ENCODE assay signal across 13 mouse cellular contexts in genomic region chr17:80721670-80722069, GRCm38 (mm10). TPM values are rescaled to one million over a fixed set of nuclear protein-coding genes. Genes with fewer than 3 reads are reported as not detected.
A peak's percentile ranks its signal among the peaks of the same experiment; 100 is the strongest.
DNase-seq lines count a peak whose midpoint lies in the region; ATAC-seq and TF ChIP-seq lines count a peak whose summit lies in the region.
"Had no signal": no experiment of that assay in that cellular context is flagged by ENCODE, and none has a peak within 500 bp of the region (broad histone marks: within the 10 kb centered on the region; RNA-seq: fewer than 3 reads in every experiment).

No protein-coding gene starts in this region.

- peak overlapping the region; percentile 8; the same call in 1 of the 2 replicates for H3K4me3 ChIP-seq in gastrocnemius, adult 2 months
- no peak overlapping the region for H3K4me3 ChIP-seq in midbrain, embryonic 12.5 days
- no peak overlapping the region for H3K4me3 ChIP-seq in midbrain, embryonic 10.5 days
- H3K4me3 ChIP-seq in forebrain, postnatal 0 days (ENCODE audit: low read depth, low read length): no peak overlapping the region
- H3K4me3 ChIP-seq in midbrain, embryonic 13.5 days (replicated peaks): no peak overlapping the region
- H3K4me3 ChIP-seq: neural tube, embryonic 13.5 days had no signal

- H3K27me3 ChIP-seq in midbrain, embryonic 12.5 days: no peaks in the 10 kb centered on the region
- no peaks in the 10 kb centered on the region for H3K27me3 ChIP-seq in midbrain, embryonic 10.5 days (ENCODE audit: low read depth, poor library complexity, severe bottlenecking)
- no peaks in the 10 kb centered on the region for H3K27me3 ChIP-seq in forebrain, postnatal 0 days (ENCODE audit: insufficient read depth, low read length)
- no peaks in the 10 kb centered on the region for H3K27me3 ChIP-seq in midbrain, embryonic 13.5 days
- H3K27me3 ChIP-seq: neural tube, embryonic 13.5 days had no signal

- peaks cover 5% of the 10 kb centered on the region; the same call in 1 of the 2 replicates for H3K36me3 ChIP-seq in midbrain, embryonic 12.5 days
- H3K36me3 ChIP-seq in midbrain, embryonic 10.5 days: peaks cover 9% of the 10 kb centered on the region; the same call in 1 of the 2 replicates
- no peaks in the 10 kb centered on the region for H3K36me3 ChIP-seq in forebrain, postnatal 0 days (ENCODE audit: insufficient read depth)
- H3K36me3 ChIP-seq in midbrain, embryonic 13.5 days: no peaks in the 10 kb centered on the region
- H3K36me3 ChIP-seq: neural tube, embryonic 13.5 days had no signal

- intact Hi-C loops in gastrocnemius, adult 2 months (cut with DNase I): no loop called here

- no peak overlapping the region for H3K9ac ChIP-seq in midbrain, embryonic 12.5 days (replicated peaks)
- no peak overlapping the region for H3K9ac ChIP-seq in forebrain, postnatal 0 days
- H3K9ac ChIP-seq in midbrain, embryonic 13.5 days (replicated peaks): no peak overlapping the region
- H3K9ac ChIP-seq: neural tube, embryonic 13.5 days had no signal

- no peaks in the 10 kb centered on the region for H3K9me3 ChIP-seq in midbrain, embryonic 12.5 days
- H3K9me3 ChIP-seq in midbrain, embryonic 10.5 days (replicated peaks): no peaks in the 10 kb centered on the region
- H3K9me3 ChIP-seq in forebrain, postnatal 0 days (ENCODE audit: low read length): no peaks in the 10 kb centered on the region
- H3K9me3 ChIP-seq in midbrain, embryonic 13.5 days: no peaks in the 10 kb centered on the region
- H3K9me3 ChIP-seq: neural tube, embryonic 13.5 days had no signal

- H3K4me1 ChIP-seq in midbrain, embryonic 12.5 days: peaks cover 35% of the 10 kb centered on the region
- peaks cover 28% of the 10 kb centered on the region for H3K4me1 ChIP-seq in midbrain, embryonic 10.5 days
- H3K4me1 ChIP-seq in forebrain, postnatal 0 days (ENCODE audit: insufficient read depth): peaks cover 27% of the 10 kb centered on the region
- H3K4me1 ChIP-seq in midbrain, embryonic 13.5 days (replicated peaks): peaks cover 53% of the 10 kb centered on the region

- peak; percentile 55; the same call in 1 of the 2 replicates for ATAC-seq in midbrain, embryonic 12.5 days (ENCODE audit: low FRiP score, low read depth)
- ATAC-seq in forebrain, postnatal 0 days: peak; percentile 59; the same call in 1 of the 2 replicates
- peak; percentile 84 for ATAC-seq in midbrain, embryonic 13.5 days
- ATAC-seq in activated CD4-positive, CD25-positive, alpha-beta regulatory T cell, adult 4 months: no peak

- WGBS in midbrain, embryonic 12.5 days: 61% methylated on average over 7 of the region's 7 CpGs
- WGBS in midbrain, embryonic 10.5 days: 77% methylated on average over 7 of the region's 7 CpGs
- WGBS in forebrain, postnatal 0 days: 71% methylated on average over 7 of the region's 7 CpGs
- WGBS in midbrain, embryonic 13.5 days: 59% methylated on average over 7 of the region's 7 CpGs

- H3K27ac ChIP-seq in gastrocnemius, adult 2 months: 0 out of 2 replicates have a peak overlapping the region, but pooled peaks have one; percentile 16
- no peak overlapping the region for H3K27ac ChIP-seq in midbrain, embryonic 12.5 days (replicated peaks)
- H3K27ac ChIP-seq in midbrain, embryonic 10.5 days (replicated peaks): no peak overlapping the region
- no peak overlapping the region for H3K27ac ChIP-seq in forebrain, postnatal 0 days (ENCODE audit: low read depth, low read length)
- peak overlapping the region; percentile 45; the same call in 1 of the 2 replicates for H3K27ac ChIP-seq in midbrain, embryonic 13.5 days
- H3K27ac ChIP-seq: neural tube, embryonic 13.5 days had no signal

- no peak overlapping the region for H3K4me2 ChIP-seq in midbrain, embryonic 12.5 days (replicated peaks)
- H3K4me2 ChIP-seq in forebrain, postnatal 0 days (ENCODE audit: low read depth): no peak overlapping the region
- H3K4me2 ChIP-seq in midbrain, embryonic 13.5 days (replicated peaks): no peak overlapping the region; the same call in 1 of the 2 replicates
- H3K4me2 ChIP-seq: neural tube, embryonic 13.5 days had no signal

- no peak for TF ChIP-seq CTCF in gastrocnemius, adult 2 months (IDR thresholded peaks at IDR 0.05)
- no peak for TF ChIP-seq CTCF in forebrain, postnatal 0 days (IDR thresholded peaks at IDR 0.05; ENCODE audit: low read depth)

- no peak for DNase-seq in gastrocnemius, adult 2 months
- DNase-seq in gastrocnemius, postnatal 4 days (ENCODE audit: low spot score in 2 of 2): no peak
- no peak for DNase-seq in midbrain, embryonic 10.5 days (ENCODE audit: low spot score)
- no peak for DNase-seq in forebrain, postnatal 0 days
- no peak for DNase-seq in urinary bladder, postnatal 25 days (ENCODE audit: low spot score)
- DNase-seq: adrenal gland, postnatal 25 days; cerebellum, postnatal 14 days; kidney, adult 18-20 months; right cerebral cortex, postnatal 14 days had no signal

RNA-seq across cellular contexts. Expression of gene Map4k3, which starts 6.6 kb away (rescaled TPM):
- total RNA-seq in gastrocnemius, adult 2 months (2021): 10 to 100 TPM; 11.9 to 17.5 TPM
- 10 to 100 TPM; 32.7 to 38.2 TPM for total RNA-seq in gastrocnemius, postnatal 4 days (2021)
- 31.3 and 34.4 TPM in 2 replicates for polyA plus RNA-seq in midbrain, embryonic 12.5 days (2016; fragmentation: Nextera tagmentation; extraction: Ambion mirVana)
- 14.1 and 17.6 TPM in 2 replicates for polyA plus RNA-seq in midbrain, embryonic 10.5 days (2016; fragmentation: Nextera tagmentation; extraction: Ambion mirVana)
- total RNA-seq in forebrain, postnatal 0 days (2014; rRNA removed): 62.9 and 76.9 TPM in 2 replicates
- 15.0 and 17.9 TPM in 2 replicates for polyA plus RNA-seq in forebrain, postnatal 0 days (2015; fragmentation: Nextera tagmentation; extraction: Ambion mirVana)
- 22.6 and 23.5 TPM in 2 replicates for polyA plus RNA-seq in midbrain, embryonic 13.5 days (2015; fragmentation: Nextera tagmentation; extraction: Ambion mirVana)
- polyA plus RNA-seq in activated CD4-positive, CD25-positive, alpha-beta regulatory T cell, adult 4 months (2017; shearing (Covaris generic)): 1 to 10 TPM; 2.3 to 4.2 TPM

Comparison
In these comparisons a context has a peak if more than half of its experiments do, and no peak if none do; other contexts are left out.
1. H3K27ac ChIP-seq: peak in gastrocnemius, adult 2 months (single experiment) and midbrain, embryonic 13.5 days (single experiment); none in midbrain, embryonic 12.5 days (single experiment), midbrain, embryonic 10.5 days (single experiment) and forebrain, postnatal 0 days (single experiment).